Mouse (Mus musculus): ENCODE data around the gene Fam120b.

GRCm38 (mm10) chr17:15374321-15375141 lies 21.5 kb upstream of the Fam120b start:
- TF ChIP-seq EP300 (IDR thresholded peaks at IDR 0.05; ENCODE audit: low read depth in 1 of 2, low read length in 2 of 2) (no peak), RCOR1 (IDR thresholded peaks at IDR 0.05; ENCODE audit: low read depth, low read length) (no peak), ZNF384 (IDR thresholded peaks at IDR 0.05; ENCODE audit: low read depth, low read length) (no peak), NELFE (IDR thresholded peaks at IDR 0.05; ENCODE audit: low read depth, low read length) (no peak), UBTF (IDR thresholded peaks at IDR 0.05; ENCODE audit: borderline replicate concordance, insufficient read depth, low read depth, low read length) (no peak), POLR2A (IDR thresholded peaks at IDR 0.05; ENCODE audit: control insufficient read depth in 1 of 2, insufficient read depth in 1 of 2, low read depth in 1 of 2, low read length in 2 of 2, poor library complexity in 1 of 2) (no peak), CHD1 (IDR thresholded peaks at IDR 0.05; ENCODE audit: low read depth, low read length) (no peak), CTCF (IDR thresholded peaks at IDR 0.05 in 2 of 3, conservative IDR thresholded peaks at IDR 0.05 in 1 of 3; ENCODE audit: control insufficient read depth in 1 of 3, insufficient read depth in 1 of 3, low read depth in 2 of 3, low read length in 3 of 3, poor library complexity in 1 of 3, severe bottlenecking in 1 of 3) (no peak), ZC3H11A (IDR thresholded peaks at IDR 0.05; ENCODE audit: low read depth, low read length) (no peak), TAL1 (IDR thresholded peaks at IDR 0.05; ENCODE audit: low read length) (no peak), TBP (IDR thresholded peaks at IDR 0.05; ENCODE audit: low read depth, low read length) (no peak), USF1 (IDR thresholded peaks at IDR 0.05; ENCODE audit: low read depth, low read length) (no peak), MAFK (IDR thresholded peaks at IDR 0.05; ENCODE audit: borderline replicate concordance, low read depth, low read length) (no peak)

Measured in MEL (cell line).